Mouse (Mus musculus): ENCODE results near the gene Tex33. TPM values are rescaled to one million over a fixed set of nuclear protein-coding genes. Genes with fewer than 3 reads are reported as not detected.
A peak's percentile ranks its signal among the peaks of the same experiment; 100 is the strongest.

The Tex33 gene
- polyA plus RNA-seq, 1 experiment, result not detected

- Histone ChIP-seq H3K27ac (ENCODE audit: insufficient read depth, low read length) (no peak overlapping the region), H3K4me3 (ENCODE audit: insufficient read depth, low read length) (no peak overlapping the region), H3K4me1 (ENCODE audit: control insufficient read depth, insufficient read depth, low read length) (no peaks in the 10 kb centered on the region)
- TF ChIP-seq CTCF (IDR thresholded peaks at IDR 0.05; ENCODE audit: extremely low read depth, insufficient read depth, low read length) (peak; percentile 85), POLR2A (IDR thresholded peaks at IDR 0.05; ENCODE audit: extremely low read depth, insufficient read depth, low read length) (no peak)
These were observed 26.6 kb upstream of the Tex33 start for GRCm38 (mm10) chr15:78422046-78422956.

GRCm38 (mm10) chr15:78420395-78420794 is 24.7 kb upstream of the Tex33 start:
- Histone ChIP-seq H3K4me1 (ENCODE audit: control insufficient read depth, insufficient read depth, low read length) (no peaks in the 10 kb centered on the region), H3K27ac (ENCODE audit: insufficient read depth, low read length) (no peak overlapping the region), H3K4me3 (ENCODE audit: insufficient read depth, low read length) (no peak overlapping the region)
- TF ChIP-seq POLR2A (IDR thresholded peaks at IDR 0.05; ENCODE audit: extremely low read depth, insufficient read depth, low read length), result no peak

- Histone ChIP-seq H3K27ac (ENCODE audit: insufficient read depth, low read length) (no peak overlapping the region), H3K4me1 (ENCODE audit: control insufficient read depth, insufficient read depth, low read length) (no peaks in the 10 kb centered on the region), H3K4me3 (ENCODE audit: insufficient read depth, low read length) (no peak overlapping the region)
- TF ChIP-seq POLR2A (IDR thresholded peaks at IDR 0.05; ENCODE audit: extremely low read depth, insufficient read depth, low read length), result no peak
- no peak for TF ChIP-seq CTCF (IDR thresholded peaks at IDR 0.05; ENCODE audit: extremely low read depth, insufficient read depth, low read length)
These were observed 21.2 kb upstream of the Tex33 start for GRCm38 (mm10) chr15:78416937-78417336.

GRCm38 (mm10) chr15:78414157-78414556 is 18.4 kb upstream of the Tex33 start:
- no peak for TF ChIP-seq POLR2A (IDR thresholded peaks at IDR 0.05; ENCODE audit: extremely low read depth, insufficient read depth, low read length)
- no peak for TF ChIP-seq CTCF (IDR thresholded peaks at IDR 0.05; ENCODE audit: extremely low read depth, insufficient read depth, low read length)
- H3K4me3 ChIP-seq (ENCODE audit: insufficient read depth, low read length), result no peak overlapping the region
- no peaks in the 10 kb centered on the region for H3K4me1 ChIP-seq (ENCODE audit: control insufficient read depth, insufficient read depth, low read length)
- no peak overlapping the region for H3K27ac ChIP-seq (ENCODE audit: insufficient read depth, low read length)

GRCm38 (mm10) chr15:78413719-78414117 is 18.0 kb upstream of the Tex33 start:
- no peak for TF ChIP-seq POLR2A (IDR thresholded peaks at IDR 0.05; ENCODE audit: extremely low read depth, insufficient read depth, low read length)
- TF ChIP-seq CTCF (IDR thresholded peaks at IDR 0.05; ENCODE audit: extremely low read depth, insufficient read depth, low read length), result no peak
- Histone ChIP-seq H3K4me1 (ENCODE audit: control insufficient read depth, insufficient read depth, low read length) (no peaks in the 10 kb centered on the region), H3K4me3 (ENCODE audit: insufficient read depth, low read length) (no peak overlapping the region), H3K27ac (ENCODE audit: insufficient read depth, low read length) (no peak overlapping the region)

- Histone ChIP-seq H3K27ac (ENCODE audit: insufficient read depth, low read length) (no peak overlapping the region), H3K4me3 (ENCODE audit: insufficient read depth, low read length) (no peak overlapping the region), H3K4me1 (ENCODE audit: control insufficient read depth, insufficient read depth, low read length) (no peaks in the 10 kb centered on the region)
- TF ChIP-seq POLR2A (IDR thresholded peaks at IDR 0.05; ENCODE audit: extremely low read depth, insufficient read depth, low read length) (no peak), CTCF (IDR thresholded peaks at IDR 0.05; ENCODE audit: extremely low read depth, insufficient read depth, low read length) (no peak)
These were observed 17.5 kb upstream of the Tex33 start for GRCm38 (mm10) chr15:78413083-78413718.

- peaks cover 3% of the 10 kb centered on the region for H3K4me1 ChIP-seq (ENCODE audit: control insufficient read depth, insufficient read depth, low read length)
- H3K4me3 ChIP-seq (ENCODE audit: insufficient read depth, low read length), result no peak overlapping the region
- no peak overlapping the region for H3K27ac ChIP-seq (ENCODE audit: insufficient read depth, low read length)
- TF ChIP-seq POLR2A (IDR thresholded peaks at IDR 0.05; ENCODE audit: extremely low read depth, insufficient read depth, low read length), result no peak
- no peak for TF ChIP-seq CTCF (IDR thresholded peaks at IDR 0.05; ENCODE audit: extremely low read depth, insufficient read depth, low read length)
These were observed 13.9 kb upstream of the Tex33 start for GRCm38 (mm10) chr15:78409570-78410052.

GRCm38 (mm10) chr15:78406293-78406934 is 10.7 kb upstream of the Tex33 start, which contains the start of gene Mpst:
Gene Mpst, plus strand, starts transcription at chr15:78406416.
- TF ChIP-seq CTCF (IDR thresholded peaks at IDR 0.05; ENCODE audit: extremely low read depth, insufficient read depth, low read length) (no peak), POLR2A (IDR thresholded peaks at IDR 0.05; ENCODE audit: extremely low read depth, insufficient read depth, low read length) (peak; percentile 86)
- Histone ChIP-seq H3K4me1 (ENCODE audit: control insufficient read depth, insufficient read depth, low read length) (peaks cover 6% of the 10 kb centered on the region), H3K27ac (ENCODE audit: insufficient read depth, low read length) (peak within 1 kb of the TSS; percentile 92), H3K4me3 (ENCODE audit: insufficient read depth, low read length) (peak within 1 kb of the TSS; percentile 68)

- H3K27ac ChIP-seq (ENCODE audit: insufficient read depth, low read length), result peak within 1 kb of the TSS; percentile 92
- peak within 1 kb of the TSS; percentile 68 for H3K4me3 ChIP-seq (ENCODE audit: insufficient read depth, low read length)
- peaks cover 6% of the 10 kb centered on the region for H3K4me1 ChIP-seq (ENCODE audit: control insufficient read depth, insufficient read depth, low read length)
- TF ChIP-seq CTCF (IDR thresholded peaks at IDR 0.05; ENCODE audit: extremely low read depth, insufficient read depth, low read length) (no peak), POLR2A (IDR thresholded peaks at IDR 0.05; ENCODE audit: extremely low read depth, insufficient read depth, low read length) (no peak; the same call in 1 of the 2 replicates)
These were observed 10.0 kb upstream of the Tex33 start, which contains the start of gene Tst for GRCm38 (mm10) chr15:78405517-78406211. Gene Tst, minus strand, starts transcription at chr15:78405907.

Data from cortical plate, adult 2 months (tissue).